Mouse (Mus musculus): ENCODE measurements around the gene Olfr1387. TPM values are rescaled to one million over a fixed set of nuclear protein-coding genes. Genes with fewer than 3 reads are reported as not detected.
"Not testable (repeated sequence)": the region's sequence is repeated elsewhere in the genome, so short reads cannot be mapped to it uniquely, and the experiment has no call there.

Olfr1387 gene
- polyA plus RNA-seq (2016; fragmentation: Nextera tagmentation; extraction: Ambion mirVana): not detected in 2 replicates

DNA sequence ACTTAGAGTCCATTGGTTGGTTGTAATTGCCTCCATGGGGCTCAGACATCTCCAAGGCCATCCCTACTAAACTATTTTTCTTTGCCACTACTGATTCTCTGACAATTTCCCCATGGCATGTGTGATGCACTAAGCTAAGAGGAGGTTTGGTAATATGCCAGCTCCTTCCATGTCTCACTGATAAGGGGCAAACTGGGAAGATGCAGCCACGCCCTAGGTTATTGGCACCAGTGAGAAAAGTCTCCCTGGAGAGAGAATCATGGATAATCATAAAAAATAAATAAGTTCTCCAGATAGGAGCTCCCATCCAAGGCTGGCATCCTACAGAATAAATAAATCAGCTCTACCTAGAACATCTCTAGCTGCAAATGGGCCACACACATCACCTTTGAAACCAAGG is at the start of gene Olfr1387:
Gene Olfr1387, plus strand, starts transcription at position 301 of the 400 bp plus-strand sequence.
- DNase-seq (ENCODE audit: low spot score): no peak
- H3K4me3 ChIP-seq: no peak within 1 kb of the TSS
- 77% methylated on average over 1 of the region's 1 CpGs for WGBS

GRCm38 (mm10) chr11:49406784-49407183 is 48.4 kb upstream of the Olfr1387 start:
- no peak overlapping the region for H3K4me3 ChIP-seq
- no peak for DNase-seq (ENCODE audit: low spot score)
- H3K36me3 ChIP-seq: no peaks in the 10 kb centered on the region
- WGBS: 78% methylated on average over 3 of the region's 3 CpGs
- H3K27me3 ChIP-seq (ENCODE audit: low read depth, poor library complexity, severe bottlenecking): no peaks in the 10 kb centered on the region
- no peaks in the 10 kb centered on the region for H3K4me1 ChIP-seq
- H3K27ac ChIP-seq: no peak overlapping the region
- no peaks in the 10 kb centered on the region for H3K9me3 ChIP-seq (replicated peaks)

More for the DNA sequence above, at the start of gene Olfr1387:
- Histone ChIP-seq H3K27me3 (ENCODE audit: low read depth, poor library complexity, severe bottlenecking) (no peaks in the 10 kb centered on the region), H3K27ac (no peak within 1 kb of the TSS), H3K9me3 (replicated peaks) (no peaks in the 10 kb centered on the region), H3K4me1 (no peaks in the 10 kb centered on the region), H3K36me3 (no peaks in the 10 kb centered on the region)

DNA sequence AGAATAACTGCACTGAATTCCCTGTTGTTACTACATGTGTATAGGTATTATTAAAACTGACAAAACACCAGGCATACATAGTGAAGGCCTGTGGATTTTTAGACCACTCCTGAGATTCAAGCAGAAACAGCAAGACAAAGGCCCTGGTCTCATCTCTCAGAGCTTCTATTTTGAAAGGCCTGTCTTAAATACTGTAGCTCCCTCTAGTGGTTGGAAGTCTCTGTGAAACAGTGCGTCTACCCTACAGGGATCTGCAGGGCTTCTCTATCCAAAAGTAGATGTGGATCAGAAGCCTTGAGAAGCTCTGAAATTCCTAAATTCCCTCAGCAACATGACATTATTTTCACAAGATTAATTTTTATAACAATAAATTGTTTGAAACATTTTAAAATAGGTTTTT is 44.6 kb upstream of the Olfr1387 start:
- H3K4me3 ChIP-seq: no peak overlapping the region
- H3K27ac ChIP-seq: no peak overlapping the region
- 33% methylated on average over 1 of the region's 1 CpGs for WGBS
- no peak for DNase-seq (ENCODE audit: low spot score)
- H3K27me3 ChIP-seq (ENCODE audit: low read depth, poor library complexity, severe bottlenecking): no peaks in the 10 kb centered on the region
- H3K36me3 ChIP-seq: no peaks in the 10 kb centered on the region
- H3K9me3 ChIP-seq (replicated peaks): no peaks in the 10 kb centered on the region
- H3K4me1 ChIP-seq: no peaks in the 10 kb centered on the region

- no peak within 1 kb of the TSS for H3K4me3 ChIP-seq
- H3K36me3 ChIP-seq: no peaks in the 10 kb centered on the region
- no peak within 1 kb of the TSS for H3K27ac ChIP-seq
- 94% methylated on average over 2 of the region's 2 CpGs for WGBS
- H3K27me3 ChIP-seq (ENCODE audit: low read depth, poor library complexity, severe bottlenecking): no peaks in the 10 kb centered on the region
- no peak for DNase-seq (ENCODE audit: low spot score)
- H3K9me3 ChIP-seq (replicated peaks): no peaks in the 10 kb centered on the region
- H3K4me1 ChIP-seq: no peaks in the 10 kb centered on the region
Measured at GRCm38 (mm10) chr11:49422767-49423166, 32.4 kb upstream of the Olfr1387 start, which contains the start of gene Olfr1389. Gene Olfr1389 (plus strand): TSS chr11:49423067.

- Histone ChIP-seq H3K9me3 (replicated peaks) (no peaks in the 10 kb centered on the region), H3K4me1 (no peaks in the 10 kb centered on the region), H3K36me3 (no peaks in the 10 kb centered on the region), H3K4me3 (no peak overlapping the region), H3K27me3 (ENCODE audit: low read depth, poor library complexity, severe bottlenecking) (no peaks in the 10 kb centered on the region), H3K27ac (no peak overlapping the region)
- 93% methylated on average over 1 of the region's 1 CpGs for WGBS
- no peak for DNase-seq (ENCODE audit: low spot score)
Measured at GRCm38 (mm10) chr11:49425257-49425927, 29.8 kb upstream of the Olfr1387 start.

- Histone ChIP-seq H3K9me3 (replicated peaks) (no peaks in the 10 kb centered on the region), H3K4me3 (no peak overlapping the region), H3K4me1 (no peaks in the 10 kb centered on the region), H3K27ac (no peak overlapping the region), H3K27me3 (ENCODE audit: low read depth, poor library complexity, severe bottlenecking) (no peaks in the 10 kb centered on the region), H3K36me3 (no peaks in the 10 kb centered on the region)
- WGBS: 90% methylated on average over 2 of the region's 2 CpGs
- no peak for DNase-seq (ENCODE audit: low spot score)
Measured at GRCm38 (mm10) chr11:49429641-49430040, 25.5 kb upstream of the Olfr1387 start.

DNA sequence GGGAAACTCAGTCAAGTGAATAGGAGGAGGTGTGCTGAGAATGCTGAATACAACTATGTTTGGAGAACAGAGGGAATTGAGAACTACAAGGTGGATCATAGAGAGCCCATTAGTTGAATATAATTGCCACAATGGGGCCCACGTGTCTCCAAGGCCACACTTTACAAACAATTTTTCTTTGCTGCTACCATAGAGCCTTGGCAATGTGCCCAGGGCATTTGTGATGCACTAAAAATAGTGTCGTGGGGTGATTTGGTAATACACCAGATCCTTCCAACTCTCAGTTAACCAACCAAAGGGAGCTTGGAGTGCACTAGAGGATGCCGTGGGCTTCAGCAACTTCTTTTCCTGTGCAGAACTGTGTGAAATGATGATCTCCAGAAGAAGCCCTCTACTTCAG is 18.7 kb upstream of the Olfr1387 start, which contains the start of gene Olfr1388:
Gene Olfr1388, plus strand, starts transcription at position 214 of the 400 bp plus-strand sequence.
- no peaks in the 10 kb centered on the region for H3K9me3 ChIP-seq (replicated peaks)
- no peaks in the 10 kb centered on the region for H3K27me3 ChIP-seq (ENCODE audit: low read depth, poor library complexity, severe bottlenecking)
- no peaks in the 10 kb centered on the region for H3K36me3 ChIP-seq
- no peak within 1 kb of the TSS for H3K4me3 ChIP-seq
- 89% methylated on average over 3 of the region's 3 CpGs for WGBS
- no peaks in the 10 kb centered on the region for H3K4me1 ChIP-seq
- DNase-seq (ENCODE audit: low spot score): no peak
- no peak within 1 kb of the TSS for H3K27ac ChIP-seq

DNA sequence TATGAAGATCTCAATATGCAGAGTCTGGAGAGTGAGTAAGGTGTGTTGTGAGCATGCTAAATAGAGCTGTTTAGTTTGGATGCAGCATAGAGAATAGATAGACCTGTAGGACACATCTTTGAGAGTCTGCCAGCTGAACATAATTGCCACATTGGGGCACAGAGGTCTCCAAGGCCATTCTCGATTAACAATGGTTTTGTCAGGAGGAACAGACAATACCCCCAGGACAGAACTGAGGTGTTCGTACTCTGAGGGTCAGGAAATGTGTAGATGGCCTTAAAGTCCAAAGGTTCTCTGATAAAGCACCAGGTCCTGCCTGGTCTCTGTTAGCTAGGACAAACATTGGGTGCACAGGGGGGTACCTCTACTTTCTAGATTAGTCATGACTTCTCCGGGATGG is 9.6 kb downstream of the Olfr1387 start, which contains the start of gene Olfr1386:
Gene Olfr1386, plus strand, starts transcription at position 301 of the 400 bp plus-strand sequence.
- H3K27me3 ChIP-seq (ENCODE audit: low read depth, poor library complexity, severe bottlenecking); H3K27ac ChIP-seq; DNase-seq (ENCODE audit: low spot score); H3K4me1 ChIP-seq; H3K36me3 ChIP-seq; H3K4me3 ChIP-seq; H3K9me3 ChIP-seq (replicated peaks): not testable (repeated sequence)
- WGBS: 76% methylated on average over 3 of the region's 3 CpGs

GRCm38 (mm10) chr11:49485973-49486372 is 30.8 kb downstream of the Olfr1387 start:
- H3K4me1 ChIP-seq: no peaks in the 10 kb centered on the region
- no peak overlapping the region for H3K27ac ChIP-seq
- no peaks in the 10 kb centered on the region for H3K9me3 ChIP-seq (replicated peaks)
- no peak for DNase-seq (ENCODE audit: low spot score)
- no peaks in the 10 kb centered on the region for H3K27me3 ChIP-seq (ENCODE audit: low read depth, poor library complexity, severe bottlenecking)
- WGBS: 28% methylated on average over 4 of the region's 4 CpGs
- no peak overlapping the region for H3K4me3 ChIP-seq
- H3K36me3 ChIP-seq: no peaks in the 10 kb centered on the region

- 74% methylated on average over 1 of the region's 1 CpGs for WGBS
- not testable (repeated sequence) for H3K9me3 ChIP-seq (replicated peaks); H3K27ac ChIP-seq; H3K4me1 ChIP-seq; H3K27me3 ChIP-seq (ENCODE audit: low read depth, poor library complexity, severe bottlenecking); H3K4me3 ChIP-seq; DNase-seq (ENCODE audit: low spot score); H3K36me3 ChIP-seq
Measured at GRCm38 (mm10) chr11:49488770-49489169, 33.6 kb downstream of the Olfr1387 start, which contains the start of gene Olfr1385. Gene Olfr1385 (plus strand): TSS chr11:49489070.

Other genes starting within 250 kb of the Olfr1387 start
- gene Mgat1, start 211.2 kb upstream of the Olfr1387 start, polyA plus RNA-seq (2016; fragmentation: Nextera tagmentation; extraction: Ambion mirVana): 40.0 and 46.0 TPM in 2 replicates
- not detected in 2 replicates for gene Olfr1393, start 177.0 kb upstream of the Olfr1387 start, polyA plus RNA-seq (2016; fragmentation: Nextera tagmentation; extraction: Ambion mirVana)
- not detected in 2 replicates for gene Olfr1392, start 170.1 kb upstream of the Olfr1387 start, polyA plus RNA-seq (2016; fragmentation: Nextera tagmentation; extraction: Ambion mirVana)
- not detected in 2 replicates for gene Olfr10, start 150.6 kb upstream of the Olfr1387 start, polyA plus RNA-seq (2016; fragmentation: Nextera tagmentation; extraction: Ambion mirVana)
- gene Olfr1391, start 132.6 kb upstream of the Olfr1387 start, polyA plus RNA-seq (2016; fragmentation: Nextera tagmentation; extraction: Ambion mirVana): not detected in 2 replicates
- gene Olfr1390, start 120.2 kb upstream of the Olfr1387 start, polyA plus RNA-seq (2016; fragmentation: Nextera tagmentation; extraction: Ambion mirVana): not detected in 2 replicates
- gene Olfr1389, start 32.3 kb upstream of the Olfr1387 start, polyA plus RNA-seq (2016; fragmentation: Nextera tagmentation; extraction: Ambion mirVana): not detected in 2 replicates
- 0.09 and 0.10 TPM in 2 replicates for gene Olfr1388, start 18.7 kb upstream of the Olfr1387 start, polyA plus RNA-seq (2016; fragmentation: Nextera tagmentation; extraction: Ambion mirVana)
- not detected in 2 replicates for gene Olfr1386, start 9.7 kb downstream of the Olfr1387 start, polyA plus RNA-seq (2016; fragmentation: Nextera tagmentation; extraction: Ambion mirVana)
- gene Olfr1385, start 33.7 kb downstream of the Olfr1387 start, polyA plus RNA-seq (2016; fragmentation: Nextera tagmentation; extraction: Ambion mirVana): not detected in 2 replicates
- gene Olfr1384, start 51.4 kb downstream of the Olfr1387 start, polyA plus RNA-seq (2016; fragmentation: Nextera tagmentation; extraction: Ambion mirVana): not detected in 2 replicates
- not detected in 2 replicates for gene Olfr1383, start 64.3 kb downstream of the Olfr1387 start, polyA plus RNA-seq (2016; fragmentation: Nextera tagmentation; extraction: Ambion mirVana)
- gene Olfr1382, start 72.9 kb downstream of the Olfr1387 start, polyA plus RNA-seq (2016; fragmentation: Nextera tagmentation; extraction: Ambion mirVana): not detected in 2 replicates
- gene Olfr1381, start 88.1 kb downstream of the Olfr1387 start, polyA plus RNA-seq (2016; fragmentation: Nextera tagmentation; extraction: Ambion mirVana): not detected in 2 replicates
- not detected in 2 replicates for gene Olfr1380, start 101.5 kb downstream of the Olfr1387 start, polyA plus RNA-seq (2016; fragmentation: Nextera tagmentation; extraction: Ambion mirVana)
- 6.4 and 6.6 TPM in 2 replicates for gene Flt4, start 153.9 kb downstream of the Olfr1387 start, polyA plus RNA-seq (2016; fragmentation: Nextera tagmentation; extraction: Ambion mirVana)
- gene Scgb3a1, start 208.3 kb downstream of the Olfr1387 start, polyA plus RNA-seq (2016; fragmentation: Nextera tagmentation; extraction: Ambion mirVana): not detected in 2 replicates